Mouse (Mus musculus): Measurements from ENCODE around the gene Cadps2.

Gene Cadps2

DNA sequence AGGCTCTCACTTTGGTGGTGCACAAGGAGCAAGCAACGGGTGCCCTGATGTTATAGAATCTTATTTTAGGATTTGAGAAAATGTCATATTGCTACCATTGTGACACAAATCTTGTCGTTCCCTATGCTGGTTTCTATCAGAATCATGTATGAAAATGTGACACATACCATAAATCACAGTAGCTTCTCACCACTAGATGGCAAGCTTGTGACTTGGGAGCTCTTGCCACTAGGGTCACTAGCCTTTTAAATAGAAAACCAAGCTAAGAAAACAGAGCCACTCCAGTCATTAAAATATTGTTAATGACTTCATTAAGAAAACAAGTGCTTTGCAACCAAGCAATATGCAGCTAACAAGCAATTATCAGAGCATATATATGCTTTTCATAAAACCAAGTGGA lies 81.0 kb downstream of the Cadps2 start:
- DNase-seq: peak in 1 of 2 experiments; percentile 5

DNA sequence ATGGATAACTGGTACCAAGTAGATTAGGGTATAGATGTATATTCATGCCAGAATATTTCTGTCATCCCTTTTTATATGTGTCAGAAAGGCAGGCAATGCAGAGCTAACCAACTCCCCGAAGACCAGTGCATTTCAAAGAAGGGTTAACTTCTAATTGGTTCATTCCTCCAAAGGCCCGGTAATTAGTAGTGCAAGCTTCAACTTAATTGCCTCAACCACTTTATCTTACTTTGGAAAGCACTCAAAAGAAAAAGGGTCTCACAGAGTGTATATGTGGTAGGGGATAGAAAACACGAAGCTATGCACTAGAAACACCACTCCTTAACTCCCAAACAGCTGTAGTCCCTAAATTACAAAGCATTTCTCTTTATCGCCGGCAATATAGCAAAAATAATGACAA lies 90.4 kb downstream of the Cadps2 start:
- DNase-seq: no peak

DNA sequence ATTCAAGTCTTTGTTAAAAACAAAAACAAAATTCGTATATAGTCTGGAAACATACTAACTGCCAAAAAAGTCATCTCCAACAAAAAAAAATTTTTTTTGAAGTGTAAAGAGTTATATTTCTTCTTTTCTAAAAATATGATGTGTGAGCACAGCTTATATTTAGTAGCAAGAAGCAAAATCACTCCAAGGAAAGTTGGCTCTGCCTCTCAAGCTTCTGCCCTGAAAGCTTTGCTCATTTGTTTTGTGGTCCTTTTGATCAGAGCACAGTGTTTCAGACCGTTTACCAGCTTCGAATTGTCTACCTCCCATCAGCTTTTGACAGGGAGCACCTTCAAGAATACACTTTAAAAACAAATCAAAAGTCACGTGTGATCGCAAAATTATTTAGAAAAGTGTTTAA lies 99.2 kb downstream of the Cadps2 start:
- no peak for DNase-seq

DNA sequence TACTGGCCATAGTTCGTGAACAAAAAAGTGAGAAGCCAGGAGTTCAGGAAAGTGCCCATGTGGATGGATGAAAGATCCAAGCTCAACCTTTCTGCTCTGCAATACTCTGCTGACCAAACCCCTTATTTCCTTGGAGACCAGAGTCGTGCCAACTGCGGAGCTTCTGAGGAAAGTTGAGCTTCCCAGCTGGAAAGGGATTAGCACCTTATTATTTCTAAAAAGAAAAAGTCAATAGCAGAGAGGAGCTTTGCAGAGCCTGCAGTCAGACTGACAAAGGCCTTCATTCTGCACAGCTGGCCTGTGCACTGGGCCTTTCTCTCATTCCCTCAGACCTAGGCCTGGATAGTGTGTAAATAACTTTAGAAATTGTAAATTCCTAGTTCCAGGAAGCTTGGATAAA lies 106.5 kb downstream of the Cadps2 start:
- DNase-seq: no peak

DNA sequence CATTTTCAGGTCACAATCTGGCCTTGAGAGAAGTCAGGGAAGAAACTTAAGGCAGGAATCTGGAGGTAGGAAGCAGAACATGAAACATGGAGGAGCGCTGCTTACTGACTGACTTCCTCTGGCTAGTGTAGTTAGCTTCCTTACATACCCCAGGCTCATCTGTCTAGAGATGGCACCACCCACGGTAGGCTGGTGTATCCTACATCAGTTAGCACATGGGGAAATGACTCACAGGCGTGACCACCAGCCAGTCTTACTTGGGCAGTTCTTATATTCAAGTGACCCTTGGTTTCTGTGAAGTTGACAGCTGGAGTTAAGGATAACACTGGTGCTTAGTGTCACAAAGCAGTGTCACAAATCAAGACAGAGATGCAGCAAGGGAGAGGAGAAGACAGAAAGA lies 110.6 kb downstream of the Cadps2 start:
- DNase-seq: no peak

DNA sequence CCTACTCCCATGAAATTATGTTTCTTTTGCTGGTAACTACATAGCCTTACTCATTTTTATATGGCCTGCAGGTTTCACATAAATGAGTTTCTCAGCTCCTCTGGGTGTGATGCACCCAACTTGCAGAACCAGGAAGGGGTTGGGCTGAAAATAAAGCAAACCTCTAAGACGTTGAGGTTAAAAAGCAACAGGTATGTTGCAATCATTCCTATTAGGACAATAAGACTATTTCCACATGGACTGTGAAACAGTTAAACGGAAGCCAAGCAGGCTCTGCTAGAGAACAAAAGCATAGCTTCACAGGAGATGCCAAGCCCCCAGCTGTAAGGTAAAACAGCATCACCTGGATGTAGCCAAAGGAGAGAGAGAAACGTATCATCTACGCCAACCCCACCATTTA lies 115.5 kb downstream of the Cadps2 start:
- no peak for DNase-seq

DNA sequence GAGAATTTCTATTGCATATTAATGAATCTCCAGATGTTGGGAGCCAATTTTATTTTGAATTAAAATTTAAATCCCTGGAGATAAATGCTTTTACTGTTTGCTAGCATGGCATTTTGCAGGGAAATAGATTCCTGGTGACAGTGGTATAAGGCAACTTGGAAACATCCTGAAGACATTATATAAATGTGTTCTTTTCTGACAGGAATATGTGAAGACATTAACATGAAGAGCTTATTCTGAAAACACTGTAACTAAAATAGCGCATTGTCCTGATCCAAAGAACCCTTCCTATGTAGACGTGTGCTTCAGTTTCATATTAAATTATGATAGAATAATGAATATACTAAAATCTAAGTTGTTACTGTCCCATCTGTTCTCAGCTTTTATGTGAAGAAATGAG lies 118.8 kb downstream of the Cadps2 start:
- no peak for DNase-seq

DNA sequence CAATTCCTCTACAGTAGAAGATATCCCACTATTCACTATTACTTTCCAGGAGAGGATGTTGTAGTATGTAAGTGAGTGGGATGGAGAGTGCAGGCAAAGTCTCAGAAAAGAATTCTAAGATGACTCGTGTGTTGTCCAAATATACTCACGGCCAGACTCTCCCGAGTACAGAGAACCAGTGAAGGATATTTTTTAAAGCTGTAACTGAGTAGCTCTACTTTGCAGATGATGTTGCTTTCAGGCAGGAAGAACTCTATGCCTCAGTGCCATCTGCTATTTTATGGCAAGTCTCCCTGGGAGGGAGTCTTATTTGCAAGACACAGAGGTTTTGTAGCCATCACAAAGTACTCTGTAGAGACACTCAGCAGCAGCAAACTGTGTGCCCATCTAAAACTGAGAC lies 131.7 kb downstream of the Cadps2 start:
- no peak for DNase-seq

DNA sequence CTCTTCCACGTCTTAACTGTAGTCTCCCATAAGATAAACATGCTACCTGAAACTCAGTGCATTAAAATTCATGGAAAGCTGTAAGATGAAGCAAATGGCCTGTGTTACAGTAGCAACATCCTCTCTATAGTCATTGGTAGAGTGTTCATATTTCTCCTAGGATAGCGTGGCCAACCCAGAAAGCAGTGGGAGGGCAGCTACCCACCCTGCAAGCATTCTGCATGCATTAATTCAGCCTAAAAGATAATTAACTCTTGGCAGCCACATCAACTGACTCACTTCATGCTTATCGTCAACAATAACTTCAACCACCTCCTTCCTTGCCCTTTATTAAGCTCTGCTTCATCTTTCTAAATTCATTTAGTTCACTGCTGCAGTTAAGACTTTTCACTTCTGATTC lies 138.3 kb downstream of the Cadps2 start:
- DNase-seq: no peak

DNA sequence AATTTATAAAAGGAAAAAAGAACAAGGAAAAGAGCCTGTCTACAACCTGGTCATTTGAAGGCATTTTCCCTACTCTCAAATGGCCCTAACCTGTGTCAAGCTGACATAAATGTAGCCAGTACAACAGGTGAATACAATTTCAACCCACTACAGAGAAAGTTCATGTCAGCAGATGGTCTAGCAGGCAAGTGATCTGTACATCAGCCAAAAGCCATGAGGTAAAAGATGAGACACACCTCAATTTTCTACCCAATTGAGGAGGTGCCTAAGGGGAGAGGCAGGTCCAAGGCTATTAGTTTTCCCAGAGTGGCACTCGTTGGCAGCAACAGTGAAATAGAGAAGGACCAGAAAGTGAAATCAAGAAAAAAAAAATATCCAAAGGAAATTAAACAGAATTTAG lies 161.0 kb downstream of the Cadps2 start:
- no peak for DNase-seq

DNA sequence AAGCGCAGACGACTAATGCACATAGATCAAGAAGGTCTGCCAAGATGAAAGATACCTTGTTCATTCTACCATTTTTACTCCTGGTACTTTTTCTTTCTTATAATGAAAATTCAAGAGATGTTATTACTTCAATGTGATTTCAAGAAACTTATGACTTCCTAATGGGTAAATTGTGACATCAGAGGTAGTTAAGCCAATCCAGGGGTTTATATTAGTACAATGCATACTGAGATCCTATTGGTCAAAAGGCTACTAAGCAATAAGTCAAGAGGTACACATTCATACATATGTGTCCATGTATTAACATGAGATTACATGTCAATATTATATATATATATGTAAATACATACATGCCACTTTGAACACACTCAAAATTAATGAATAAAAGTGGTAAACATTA lies 184.2 kb downstream of the Cadps2 start, which contains the start of gene Rnf148:
Gene Rnf148 (minus strand): TSS at position 101 of the 400 bp plus-strand sequence.
- no peak for DNase-seq

DNA sequence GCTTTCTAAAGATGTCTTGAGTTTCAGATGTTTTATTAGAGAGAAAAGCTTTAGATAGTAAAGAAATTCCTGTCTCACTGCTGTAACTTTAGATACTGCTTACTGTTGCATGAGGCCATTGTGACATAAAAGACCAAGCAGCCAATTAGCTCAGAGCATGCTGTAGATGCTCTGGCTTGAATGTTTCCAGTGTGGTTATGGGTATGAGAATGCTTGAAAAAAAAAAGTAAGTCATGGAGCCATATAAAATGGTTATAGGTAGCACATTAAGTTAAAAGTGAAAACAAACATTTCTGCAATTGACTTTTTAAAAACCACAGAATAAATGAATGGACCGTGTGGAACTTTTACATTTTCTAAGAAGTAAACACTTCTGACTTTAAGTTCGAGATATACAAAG lies 189.0 kb downstream of the Cadps2 start, which contains the start of gene Rnf133:
Gene Rnf133 (minus strand): TSS at position 101 of the 400 bp plus-strand sequence.
- no peak for DNase-seq

DNA sequence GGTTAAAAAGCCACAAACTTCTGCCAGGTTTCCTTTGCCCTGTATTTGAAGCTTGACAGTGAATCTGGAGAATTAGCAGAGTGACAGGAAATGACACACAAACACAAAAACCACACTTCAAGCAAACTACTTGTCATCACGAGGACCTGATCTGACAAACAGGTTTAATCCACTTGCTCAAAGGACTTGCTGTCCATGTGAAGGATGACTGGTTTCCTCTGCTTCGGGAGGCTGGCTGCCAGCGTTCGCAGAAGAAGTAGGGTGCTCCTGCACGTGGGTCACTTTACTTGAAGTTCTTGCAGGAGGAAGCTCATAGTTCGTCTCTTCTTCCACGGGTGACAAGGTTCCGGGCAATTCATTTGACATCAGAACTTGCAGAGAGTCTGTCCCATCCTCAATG lies 190.5 kb downstream of the Cadps2 start:
- peak in 1 of 2 experiments; percentile 39 for DNase-seq

DNA sequence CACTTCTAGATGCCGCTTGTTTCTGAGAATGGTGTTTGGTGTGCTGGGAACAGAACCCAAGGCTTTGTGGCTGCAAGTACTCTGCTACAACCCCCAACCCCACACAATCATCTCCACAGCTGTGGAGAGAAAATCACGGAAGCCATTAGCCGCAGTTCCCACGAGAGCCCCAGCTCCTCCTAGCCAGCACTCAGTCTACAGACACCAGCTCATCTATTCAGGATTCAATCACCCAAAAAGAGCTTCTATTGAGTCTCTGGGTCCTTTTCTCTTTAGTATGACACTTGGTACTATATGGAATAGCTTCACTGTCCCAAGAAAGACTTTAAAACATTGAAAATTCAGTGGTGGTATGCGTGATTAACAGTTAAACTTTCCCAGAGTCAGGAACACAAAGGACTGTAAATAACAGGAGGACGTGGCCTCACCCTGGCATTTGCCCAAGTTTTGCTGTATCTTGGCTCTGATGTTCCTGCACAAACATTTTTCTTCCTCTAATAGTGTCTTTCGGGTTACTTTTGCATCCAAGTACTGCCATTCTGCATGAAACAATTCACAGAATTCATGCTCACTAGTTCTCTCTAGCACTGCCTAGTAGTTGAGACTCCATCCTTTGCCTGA lies 191.5 kb downstream of the Cadps2 start:
- peak; percentile 51 to 73 for DNase-seq

DNA sequence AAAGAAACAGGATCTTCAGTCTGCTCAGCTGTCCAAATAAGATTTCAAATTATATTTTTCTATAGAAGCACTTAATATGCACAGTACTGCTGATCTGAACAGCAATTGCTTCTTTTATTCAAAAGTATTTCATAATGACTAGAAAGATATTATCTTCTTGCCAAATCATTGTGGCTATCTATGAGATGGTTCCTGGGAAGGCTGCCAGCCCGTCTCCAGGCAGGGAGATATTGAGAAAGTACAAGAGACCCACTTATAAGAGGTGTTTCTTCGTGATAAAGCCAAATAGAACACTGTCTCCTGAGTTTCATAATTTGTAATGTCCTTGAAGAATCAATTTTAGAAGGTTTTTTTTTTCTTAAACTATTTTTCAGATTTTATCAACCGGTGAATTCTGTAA lies 202.1 kb downstream of the Cadps2 start:
- peak in 1 of 2 experiments; percentile 19 for DNase-seq

DNA sequence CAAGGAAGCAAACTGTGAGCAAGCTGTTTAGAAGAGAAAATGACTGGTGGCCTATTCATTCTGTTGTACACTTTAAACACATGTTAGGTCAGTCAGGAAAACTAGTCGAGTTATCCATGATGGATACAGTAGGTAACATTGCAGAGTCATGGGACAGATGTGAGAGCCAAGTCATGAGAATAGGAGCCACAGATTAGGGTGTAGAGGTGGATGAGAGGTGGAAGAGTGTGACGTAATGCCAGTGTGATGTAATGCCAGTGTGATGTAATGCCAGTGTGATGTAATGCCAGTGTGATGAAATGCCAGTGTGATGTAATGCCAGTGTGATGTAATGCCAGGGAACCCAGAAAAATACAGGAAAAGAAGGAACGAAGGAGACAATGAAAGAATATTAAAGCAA lies 204.0 kb downstream of the Cadps2 start:
- DNase-seq: no peak

DNA sequence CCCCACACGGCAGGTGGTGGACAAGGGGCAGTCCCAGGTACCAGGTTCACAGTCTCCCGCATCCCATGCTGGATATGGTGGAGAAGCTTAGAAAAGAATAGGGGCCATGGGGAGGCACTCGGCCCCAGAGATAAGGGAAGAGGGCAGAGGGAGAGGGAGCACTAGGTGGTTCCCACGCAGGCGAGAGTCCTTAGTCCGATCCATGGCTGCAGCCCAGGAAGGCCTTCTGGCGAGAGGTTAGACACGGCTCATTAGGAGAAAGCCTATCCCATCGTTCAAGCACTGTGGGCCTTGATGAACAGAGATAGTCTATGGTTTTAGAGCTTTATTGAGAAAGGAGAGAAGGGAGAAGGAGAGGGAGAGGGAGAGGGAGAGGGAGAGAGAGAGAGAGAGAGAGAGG lies 205.2 kb downstream of the Cadps2 start:
- no peak for DNase-seq

DNA sequence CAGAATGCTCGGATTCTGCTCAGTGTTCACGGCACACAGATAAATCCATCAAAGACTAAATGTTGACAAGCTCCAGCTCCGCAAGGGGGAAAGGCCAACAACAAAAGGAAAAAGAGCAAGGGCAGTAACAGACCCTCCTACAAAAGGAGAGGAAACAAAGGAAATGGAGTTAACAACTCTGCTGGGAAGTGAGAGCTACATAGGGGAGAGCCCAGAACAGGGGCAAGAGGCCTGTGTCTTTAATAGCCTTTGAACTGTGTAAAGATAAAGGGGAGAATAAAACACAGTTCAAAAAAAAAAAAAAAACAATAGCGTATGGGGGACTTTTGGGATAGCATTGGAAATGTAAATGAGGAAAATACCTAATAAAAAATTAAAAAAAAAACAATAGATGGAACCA lies 208.8 kb downstream of the Cadps2 start:
- no peak for DNase-seq

DNA sequence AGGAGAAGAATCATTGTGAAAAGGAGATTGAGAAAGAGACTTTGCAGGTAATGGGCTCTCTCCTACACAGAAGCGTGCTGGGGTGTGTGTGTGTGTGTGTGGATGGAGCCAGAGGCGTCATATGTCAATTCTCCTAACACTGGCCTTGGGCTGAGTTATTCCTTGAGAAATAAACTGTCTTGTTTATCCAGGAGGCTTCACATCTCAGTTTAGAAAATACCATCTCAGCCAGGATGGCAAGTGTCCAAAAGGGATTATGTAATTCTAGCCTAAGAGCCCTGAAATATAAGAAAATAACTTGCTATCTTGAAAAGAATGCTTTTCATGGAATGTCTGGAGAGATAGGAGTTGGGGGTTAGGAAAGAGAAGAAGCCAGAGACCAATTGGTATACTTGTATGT lies 264.1 kb downstream of the Cadps2 start:
- no peak for DNase-seq

DNA sequence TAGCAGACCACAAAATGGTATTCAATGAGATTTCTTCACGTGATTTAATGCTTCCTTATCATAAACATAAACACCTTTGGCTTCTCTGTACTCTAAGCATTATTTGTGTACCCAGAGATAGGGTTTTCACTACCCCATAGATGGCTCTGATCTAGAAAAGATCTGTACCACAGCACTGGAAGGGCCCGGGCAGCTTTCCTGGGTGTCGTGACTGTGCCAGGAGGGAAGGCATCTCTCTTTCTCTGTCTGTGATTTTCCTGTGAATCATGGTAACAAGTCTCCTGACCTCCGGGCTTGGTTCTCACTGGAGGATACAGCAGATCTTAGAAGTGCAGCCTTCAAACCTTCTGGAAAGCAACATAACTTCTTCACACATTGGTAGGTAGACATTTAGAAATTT lies 265.5 kb downstream of the Cadps2 start:
- no peak for DNase-seq

DNA sequence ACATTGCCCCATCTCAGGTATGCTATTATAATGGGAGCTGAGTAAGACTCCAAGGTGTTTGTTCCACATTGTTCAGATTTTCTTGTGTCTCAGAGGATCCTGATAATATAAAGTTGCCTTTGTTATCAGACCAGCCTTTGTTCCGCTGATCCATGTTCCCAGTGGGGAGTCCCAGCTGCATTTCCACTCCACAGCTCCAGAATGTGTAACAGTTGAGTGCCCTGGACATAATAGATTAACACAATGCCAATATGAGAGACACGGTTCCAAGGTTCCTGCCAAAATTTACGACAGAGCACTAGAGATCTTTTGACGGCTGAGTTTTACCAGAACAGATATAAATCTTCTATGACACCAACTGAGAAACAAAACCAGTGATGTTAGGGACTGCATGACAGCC lies 266.8 kb downstream of the Cadps2 start:
- DNase-seq: no peak

DNA sequence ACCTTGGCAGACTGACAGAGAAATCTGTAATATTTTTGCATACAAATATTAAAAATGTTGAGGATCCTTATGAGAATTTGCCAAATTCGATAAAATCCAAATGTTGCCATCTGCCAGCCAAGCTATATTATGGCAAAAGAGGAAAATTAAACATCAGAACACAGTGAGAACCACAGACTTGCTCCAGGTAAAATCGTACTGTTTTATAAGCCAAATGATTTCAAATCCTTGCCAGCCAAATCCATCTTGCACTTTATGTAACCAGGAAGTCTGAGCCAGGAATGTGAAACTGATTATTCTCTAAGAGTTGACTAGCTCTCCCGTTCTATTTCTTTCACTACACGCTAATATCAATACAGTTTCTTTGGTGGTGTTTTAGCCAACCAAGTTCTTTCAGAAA lies 269.5 kb downstream of the Cadps2 start:
- no peak for DNase-seq

DNA sequence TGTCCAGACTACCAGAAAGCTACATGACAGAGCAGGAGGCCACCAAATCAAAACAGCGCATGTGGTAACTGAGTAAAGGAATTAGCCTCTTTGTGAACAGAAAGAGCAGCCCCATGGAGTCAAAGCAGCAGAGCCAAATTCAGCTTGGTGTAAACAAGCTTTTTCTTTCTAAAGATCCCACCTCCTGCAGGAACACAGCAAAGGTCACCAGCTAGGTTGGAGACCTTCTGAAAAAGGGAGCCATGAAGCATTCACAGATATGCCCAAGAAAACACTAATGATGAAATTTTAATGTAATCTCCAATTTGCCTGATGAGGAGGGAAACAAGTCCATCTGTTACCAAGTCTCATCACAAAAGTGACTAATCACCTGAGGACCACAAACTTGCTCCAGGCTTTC lies 270.5 kb downstream of the Cadps2 start:
- no peak for DNase-seq

DNA sequence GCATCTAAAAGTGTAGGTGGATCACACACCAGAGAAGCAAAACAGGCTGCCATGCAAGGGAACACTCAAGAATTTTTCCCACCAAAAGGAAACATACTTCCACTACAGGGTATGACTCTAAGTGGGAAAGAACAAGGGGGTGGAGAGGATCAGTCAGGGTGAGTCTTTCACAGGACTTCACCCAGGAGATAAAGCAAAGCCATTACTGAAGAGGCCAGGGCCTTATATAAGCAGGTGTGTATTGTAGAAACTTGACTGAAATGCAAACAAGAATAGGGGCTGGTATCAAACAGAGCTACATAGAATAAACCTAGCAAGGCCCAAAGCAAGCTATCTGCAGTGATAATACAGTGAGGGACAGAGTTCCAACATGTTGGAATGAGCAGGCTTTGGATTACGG lies 271.6 kb downstream of the Cadps2 start:
- no peak for DNase-seq

DNA sequence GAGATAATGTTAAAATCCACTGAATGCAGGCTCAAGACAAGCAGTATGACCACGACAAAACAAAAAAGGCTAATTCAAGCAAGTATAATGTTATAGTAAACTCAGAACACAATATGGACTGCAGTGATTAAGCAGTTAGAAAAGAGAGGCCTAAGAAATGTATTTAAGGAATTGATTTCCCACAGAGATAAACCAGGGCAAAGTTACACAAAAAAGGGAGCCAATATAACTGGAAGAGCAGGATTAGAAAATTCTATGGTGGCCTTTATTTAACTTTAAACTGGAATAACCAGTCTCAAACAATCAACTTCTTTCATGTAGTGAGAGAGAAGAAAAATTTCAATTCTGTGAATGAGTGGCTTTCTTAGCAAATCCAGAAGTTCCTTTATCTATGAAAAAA lies 289.3 kb downstream of the Cadps2 start:
- no peak for DNase-seq

DNA sequence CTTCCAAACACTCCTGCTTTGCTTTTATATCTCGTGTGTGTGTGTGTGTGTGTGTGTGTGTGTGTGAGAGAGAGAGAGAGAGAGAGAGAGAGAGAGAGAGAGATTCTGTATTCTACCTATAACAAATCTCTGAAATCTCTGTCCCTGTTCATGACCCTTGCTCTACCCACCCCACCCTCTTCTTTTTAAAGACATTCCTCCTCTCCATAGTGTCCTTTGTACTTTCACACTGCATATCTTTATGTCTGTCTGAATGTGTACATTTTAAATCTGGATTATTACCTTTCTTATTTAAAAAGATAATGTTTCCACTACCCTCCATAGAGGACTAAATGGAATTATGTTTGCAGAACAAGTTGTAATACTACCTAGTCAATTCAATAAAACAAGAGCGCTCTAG lies 315.5 kb downstream of the Cadps2 start:
- DNase-seq: no peak

Data from kidney, postnatal 25 days (tissue).